Mouse (Mus musculus) olfactory bulb, adult 2 months (tissue): ENCODE data around the gene Nxn.

Experiments
- CTCF ChIP-seq: fragments of 200-500 bp; IDR thresholded peaks from 2 replicates; pipeline ENCODE4 v1.5.1; 2012; ENCODE audit warnings: low read depth, mild to moderate bottlenecking, low read length, moderate library complexity; ENCODE audit not compliant: insufficient read depth
- POLR2A ChIP-seq: fragments of 200-500 bp; IDR thresholded peaks from 2 replicates; pipeline ENCODE4 v1.6.1; 2012; ENCODE audit warnings: mild to moderate bottlenecking, low read depth, low read length, moderate library complexity; ENCODE audit not compliant: insufficient read depth

GRCm38 (mm10) chr11:76374491-76375185 lies 24.3 kb downstream of the Nxn start:
- TF ChIP-seq CTCF, result no peak
- no peak for TF ChIP-seq POLR2A
